Mouse (Mus musculus): ENCODE data around the gene Slc22a2. TPM values are rescaled to one million over a fixed set of nuclear protein-coding genes. Genes with fewer than 3 reads are reported as not detected.

Gene Slc22a2
- not detected for polyA plus RNA-seq (2015; fragmentation: Illumina TruSeq; extraction: RNeasy Lipid Tissue Mini Kit (QIAGEN cat#74804); ENCODE audit: insufficient read depth, low replicate concordance)

DNA sequence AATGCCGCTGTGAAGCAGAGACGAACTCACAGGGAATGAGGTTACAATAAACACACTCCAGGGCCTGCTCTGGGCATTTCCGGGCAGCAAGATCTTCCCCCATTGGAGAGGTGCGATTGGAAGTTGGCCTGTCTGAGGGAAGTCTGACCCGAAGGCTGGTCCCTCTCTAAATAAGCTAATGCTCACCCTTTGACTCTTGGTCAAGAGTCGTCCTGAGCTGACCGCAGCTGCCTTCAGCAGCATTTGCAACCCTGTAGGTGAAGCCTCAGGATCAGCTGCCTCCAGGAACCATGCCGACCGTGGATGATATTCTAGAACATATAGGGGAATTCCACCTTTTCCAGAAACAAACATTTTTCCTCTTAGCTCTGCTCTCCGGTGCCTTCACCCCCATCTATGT, at the start of gene Slc22a2:
Gene Slc22a2 (plus strand): TSS at position 142 of the 400 bp plus-strand sequence.

DNA sequence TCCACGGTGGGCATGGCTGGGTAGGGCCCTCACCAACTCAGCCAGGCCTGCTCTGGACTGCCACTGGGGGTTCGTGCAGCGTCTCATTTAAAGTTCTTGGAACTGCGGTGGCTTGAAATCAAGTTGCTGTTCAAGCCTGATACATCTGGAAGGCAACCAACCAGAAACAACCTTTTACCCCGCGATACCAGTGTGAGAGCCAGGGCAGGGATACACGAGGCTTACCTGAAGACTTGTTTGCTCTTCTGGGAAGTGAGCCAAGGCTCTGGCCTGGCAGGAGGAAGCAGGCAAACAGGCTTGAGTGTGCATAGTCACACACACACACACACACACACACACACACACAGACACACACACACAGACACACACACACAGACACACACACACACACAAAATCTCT, 91.7 kb downstream of the Slc22a2 start, which contains the start of gene Slc22a1:
Gene Slc22a1 (minus strand): TSS at position 184 of the 400 bp plus-strand sequence.

Other genes starting within 250 kb of the Slc22a2 start
- not detected for gene Plg, start 205.5 kb upstream of the Slc22a2 start, polyA plus RNA-seq (2015; fragmentation: Illumina TruSeq; extraction: RNeasy Lipid Tissue Mini Kit (QIAGEN cat#74804); ENCODE audit: insufficient read depth, low replicate concordance)
- 4.2 TPM for gene Slc22a3, start 76.4 kb upstream of the Slc22a2 start, polyA plus RNA-seq (2015; fragmentation: Illumina TruSeq; extraction: RNeasy Lipid Tissue Mini Kit (QIAGEN cat#74804); ENCODE audit: insufficient read depth, low replicate concordance)
- not detected for gene Slc22a1, start 91.7 kb downstream of the Slc22a2 start, polyA plus RNA-seq (2015; fragmentation: Illumina TruSeq; extraction: RNeasy Lipid Tissue Mini Kit (QIAGEN cat#74804); ENCODE audit: insufficient read depth, low replicate concordance)
- 12.9 TPM for gene Igf2r, start 185.5 kb downstream of the Slc22a2 start, polyA plus RNA-seq (2015; fragmentation: Illumina TruSeq; extraction: RNeasy Lipid Tissue Mini Kit (QIAGEN cat#74804); ENCODE audit: insufficient read depth, low replicate concordance)